Mouse (Mus musculus): ENCODE measurements around the gene S1pr3. TPM values are rescaled to one million over a fixed set of nuclear protein-coding genes. Genes with fewer than 3 reads are reported as not detected.

S1pr3 gene
- total RNA-seq, 2 experiments from 2014 or later = 23.7 to 24.8 TPM

DNA sequence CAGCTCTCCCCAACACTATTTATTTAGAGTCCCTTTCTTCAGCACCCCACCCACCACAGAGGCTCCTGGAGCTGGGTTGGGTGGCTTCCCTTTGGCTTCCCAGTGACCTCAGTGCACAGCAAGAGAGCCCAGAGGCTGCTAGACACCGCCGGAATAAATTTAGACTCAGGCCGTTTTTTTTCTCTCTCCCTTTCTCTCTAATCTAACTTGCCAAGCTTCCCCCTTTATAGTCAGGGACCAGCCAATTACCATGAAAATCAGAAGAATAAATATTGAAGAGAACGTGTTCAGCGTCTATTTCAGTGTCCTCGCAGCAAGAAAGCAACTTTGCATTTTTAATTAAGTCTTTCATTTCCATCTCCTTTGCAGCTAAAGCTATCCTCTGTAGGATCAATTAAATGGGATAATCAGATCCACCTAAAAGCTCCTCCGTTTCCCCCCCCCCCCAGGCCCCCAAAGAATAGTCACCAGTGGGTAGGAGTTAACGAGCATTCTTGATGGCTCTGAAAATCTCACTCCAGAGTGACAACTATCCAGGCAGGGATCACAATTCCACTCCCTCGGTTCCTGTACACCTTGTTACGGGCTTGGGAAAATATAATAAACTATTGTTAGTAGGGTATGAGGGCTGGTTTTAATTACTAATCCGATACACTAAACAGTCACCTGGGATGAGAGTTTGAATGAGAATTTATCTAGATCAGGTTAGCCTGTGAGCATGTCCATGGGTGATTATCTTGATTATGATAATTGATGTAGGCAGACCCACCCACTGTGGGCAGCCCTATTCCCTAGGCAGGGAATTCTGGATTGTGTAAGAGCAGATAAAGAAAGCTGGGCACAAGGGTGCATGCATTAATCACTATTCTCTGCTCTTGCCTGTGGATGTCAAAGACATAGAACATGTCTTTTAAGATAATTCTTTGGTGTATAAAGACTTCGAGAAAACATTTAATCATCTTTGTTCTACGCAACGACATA lies 29.0 kb downstream of the S1pr3 start:
- no peak for DNase-seq (ENCODE audit: low spot score in 2 of 2)

DNA sequence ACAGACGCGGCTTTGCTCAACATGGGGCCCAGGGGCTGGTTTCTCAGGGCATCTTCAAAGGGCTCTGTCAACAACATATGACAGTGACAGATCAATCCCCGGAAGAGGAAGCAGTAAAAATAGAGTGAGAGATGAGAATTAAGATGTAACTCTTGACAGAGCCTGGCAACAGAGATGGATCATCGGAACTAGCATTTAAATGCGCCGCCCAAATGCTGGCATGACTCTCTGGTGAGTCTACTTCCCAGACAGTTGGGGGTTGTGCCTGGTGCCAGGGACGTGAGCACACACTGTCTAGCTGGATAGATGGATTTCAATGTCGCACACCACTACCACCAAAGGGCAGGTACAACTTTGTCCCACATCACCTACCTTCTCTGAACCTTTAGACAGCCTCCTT lies 34.5 kb downstream of the S1pr3 start:
- DNase-seq (ENCODE audit: low spot score in 2 of 2) = no peak

DNA sequence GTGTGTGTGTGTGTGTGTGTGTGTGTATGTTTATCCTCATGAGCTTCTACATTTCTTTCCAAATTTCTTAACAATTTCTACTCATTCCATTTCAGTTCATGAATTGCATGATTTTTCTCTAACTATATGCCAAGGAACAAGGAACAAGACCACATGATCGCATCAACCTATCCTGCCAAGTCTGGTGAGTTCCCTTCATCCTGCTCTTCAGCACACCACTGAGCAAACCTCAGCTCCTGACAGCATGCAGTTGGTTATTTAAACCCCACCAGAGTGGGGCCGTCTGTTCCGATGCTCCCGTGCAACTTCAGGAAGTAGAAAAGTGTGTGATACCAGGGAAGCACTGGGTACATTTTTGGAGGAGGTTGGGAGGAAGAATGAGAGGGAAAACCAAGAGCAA lies 38.1 kb downstream of the S1pr3 start:
- no peak for DNase-seq (ENCODE audit: low spot score in 2 of 2)

DNA sequence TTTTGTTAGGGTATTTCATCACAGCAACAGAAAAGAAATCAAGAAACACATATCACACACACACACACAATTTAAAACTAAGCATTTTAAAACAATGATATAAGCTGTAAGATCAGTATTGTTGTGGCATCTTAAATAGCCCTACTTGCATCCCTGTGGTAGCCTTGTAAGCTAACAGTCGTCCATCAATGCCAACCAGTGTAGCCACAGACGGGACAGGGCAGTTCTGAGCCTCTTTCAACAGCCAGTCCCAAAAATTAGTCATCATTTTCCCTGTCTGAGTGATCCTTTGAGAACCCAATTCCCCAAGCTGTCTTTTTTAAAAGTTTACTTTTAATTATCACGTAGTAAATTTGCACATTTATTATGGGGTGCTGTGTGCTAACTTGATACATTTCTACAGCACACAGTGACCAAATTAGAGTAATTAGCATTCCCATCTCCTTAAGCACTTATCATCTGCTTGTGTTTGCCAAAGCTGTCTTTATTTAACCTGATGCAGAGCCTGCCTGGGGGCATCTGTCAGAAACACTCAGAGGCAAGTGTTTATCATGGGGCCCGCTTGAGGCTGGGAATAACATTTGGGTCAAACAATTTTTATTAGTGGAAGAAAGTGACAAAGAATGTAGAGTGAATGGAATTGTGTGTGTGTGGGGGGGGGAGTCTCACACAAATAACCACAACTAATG lies 47.9 kb downstream of the S1pr3 start:
- no peak for DNase-seq (ENCODE audit: low spot score in 2 of 2)

DNA sequence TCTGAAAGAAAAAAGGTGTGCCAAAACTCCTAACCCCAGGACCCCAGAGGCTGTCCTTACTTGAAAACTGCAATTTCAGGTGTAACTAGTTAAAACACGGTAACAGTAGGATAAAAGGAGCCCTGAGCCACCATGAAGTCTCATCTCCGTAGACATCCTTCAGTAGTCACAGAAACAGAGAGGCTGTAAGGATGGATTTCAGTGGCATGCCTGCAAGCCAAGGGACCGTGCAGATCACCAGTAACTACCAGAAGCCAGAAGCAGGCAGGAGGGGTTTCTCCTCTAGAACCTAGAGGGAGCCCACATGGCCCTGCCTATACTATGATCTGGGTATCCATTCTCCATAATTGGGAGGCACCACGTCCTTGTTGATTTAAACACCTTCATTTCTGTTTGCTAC lies 55.9 kb downstream of the S1pr3 start:
- no peak for DNase-seq (ENCODE audit: low spot score in 2 of 2)

DNA sequence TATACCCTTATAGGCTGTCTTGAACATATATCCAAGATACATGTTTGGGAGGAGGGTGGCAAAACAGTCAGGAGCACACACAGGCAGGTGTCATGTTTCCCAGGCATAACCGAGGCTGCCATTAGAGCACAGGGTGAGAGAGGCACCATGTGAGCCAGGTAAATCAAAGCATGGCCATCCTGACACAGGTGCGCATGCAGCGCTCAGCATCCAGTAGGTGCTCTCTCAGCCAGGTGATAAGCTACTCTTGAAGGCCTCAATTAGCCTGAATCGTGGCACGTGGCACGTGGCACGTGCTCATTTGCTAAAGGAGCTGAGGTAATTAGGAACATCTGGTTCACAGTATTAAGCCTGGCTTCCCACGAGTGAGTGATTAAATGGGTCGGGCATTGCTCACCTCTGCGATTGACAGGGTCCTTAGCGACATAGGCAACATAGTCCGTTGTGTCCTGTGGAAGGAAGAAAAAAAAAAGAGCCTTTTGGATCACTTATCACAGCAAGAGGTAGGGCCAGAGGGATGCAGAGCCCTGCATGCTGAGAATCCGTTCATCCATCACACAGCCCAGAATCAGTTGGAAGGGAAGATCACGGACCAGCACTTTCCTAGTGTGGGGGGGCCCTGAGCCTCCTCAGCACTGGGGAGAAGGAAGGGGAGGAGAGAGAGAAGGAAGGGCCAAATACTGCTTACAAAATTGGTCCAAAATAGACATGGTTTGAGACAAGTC lies 57.8 kb downstream of the S1pr3 start:
- no peak for DNase-seq (ENCODE audit: low spot score in 2 of 2)

DNA sequence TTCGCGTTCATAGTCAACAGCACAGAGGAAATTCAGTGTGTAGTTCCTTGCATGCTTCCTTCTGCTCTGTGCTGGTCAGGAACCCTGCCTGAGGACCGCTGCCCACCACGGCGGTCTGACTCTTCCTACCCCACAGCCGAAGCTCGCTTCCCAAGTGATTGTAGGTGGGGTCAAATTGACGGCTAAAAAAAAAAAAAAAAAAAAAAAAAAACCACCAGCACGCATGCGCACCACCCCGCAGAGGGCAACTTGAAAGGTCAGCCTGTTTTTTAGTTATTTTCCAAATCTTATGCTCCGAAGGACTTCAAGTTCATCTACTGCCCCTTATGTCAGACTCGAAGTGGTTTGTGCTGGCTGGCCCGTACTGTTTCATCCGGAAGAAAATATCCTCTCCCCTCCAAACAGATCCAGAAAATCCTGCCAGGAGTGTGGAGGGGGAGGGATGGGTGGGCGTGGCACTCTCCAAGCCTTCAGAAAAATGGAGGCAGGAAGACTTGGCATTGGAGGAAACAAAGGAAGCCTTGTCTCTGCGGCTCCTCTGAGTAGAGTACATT lies 60.3 kb downstream of the S1pr3 start:
- no peak for DNase-seq (ENCODE audit: low spot score in 2 of 2)

Other genes starting within 250 kb of the S1pr3 start
- 1 to 10 TPM in 1 of 2 experiments, under 1 TPM in 1; 0.54 to 1.0 TPM for gene Nxnl2, start 237.6 kb upstream of the S1pr3 start, total RNA-seq (2021)
- gene Shc3, start 160.8 kb downstream of the S1pr3 start, total RNA-seq (2021) = 1 to 10 TPM; 3.8 to 3.9 TPM
- 10 to 100 TPM; 22.3 to 26.5 TPM for gene Cks2, start 236.6 kb downstream of the S1pr3 start, total RNA-seq (2021)
- gene Secisbp2, start 243.1 kb downstream of the S1pr3 start, total RNA-seq (2021) = 10 to 100 TPM; 14.9 to 17.6 TPM

All from gastrocnemius, postnatal 4 days (tissue).